Mouse (Mus musculus): Measurements from ENCODE around the gene Slc38a4. TPM values are rescaled to one million over a fixed set of nuclear protein-coding genes. Genes with fewer than 3 reads are reported as not detected.
A peak's percentile ranks its signal among the peaks of the same experiment; 100 is the strongest.

The Slc38a4 gene
- polyA plus RNA-seq, 1 experiment from 2014 or later, result 20.9 TPM

DNA sequence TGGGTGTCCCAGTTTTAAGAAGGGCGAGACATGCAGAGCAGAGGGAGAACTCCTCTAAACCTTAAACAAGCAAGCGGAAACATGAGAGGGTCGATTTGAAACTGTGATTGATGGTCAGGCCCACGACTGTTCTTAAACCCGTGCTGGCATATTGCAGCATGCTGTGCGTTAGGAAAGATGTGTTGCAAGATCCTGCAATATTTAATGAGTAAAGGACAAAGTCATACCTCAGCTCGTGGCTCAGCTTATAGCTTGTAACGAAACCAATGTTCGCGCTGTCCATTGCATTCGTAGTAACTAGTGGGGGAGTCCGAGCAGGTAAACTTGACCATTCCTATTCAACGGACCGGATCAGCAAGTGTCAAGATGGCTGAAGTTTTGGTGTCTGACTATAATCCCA is 4.3 kb upstream of the Slc38a4 start:
- Histone ChIP-seq H3K9ac (ENCODE audit: low read length) (no peak overlapping the region), H3K27me3 (ENCODE audit: control insufficient read depth, insufficient read depth, low read length) (0 out of 2 replicates have a peak, but pooled peaks cover 2% of the 10 kb centered on the region), H3K27ac (ENCODE audit: low read depth, low read length) (no peak overlapping the region), H3K4me2 (no peak overlapping the region), H3K9me3 (ENCODE audit: control insufficient read depth, low read length) (peaks cover 3% of the 10 kb centered on the region), H3K4me1 (ENCODE audit: control insufficient read depth, insufficient read depth, low read length) (no peaks in the 10 kb centered on the region), H3K4me3 (ENCODE audit: low read depth, low read length) (no peak overlapping the region), H3K36me3 (ENCODE audit: control insufficient read depth, insufficient read depth, low read length) (no peaks in the 10 kb centered on the region)
- WGBS, result 92% methylated on average over 14 of the region's 14 CpGs
- ATAC-seq (ENCODE audit: low FRiP score) (no peak), DNase-seq (ENCODE audit: low spot score, missing footprints) (no peak)

DNA sequence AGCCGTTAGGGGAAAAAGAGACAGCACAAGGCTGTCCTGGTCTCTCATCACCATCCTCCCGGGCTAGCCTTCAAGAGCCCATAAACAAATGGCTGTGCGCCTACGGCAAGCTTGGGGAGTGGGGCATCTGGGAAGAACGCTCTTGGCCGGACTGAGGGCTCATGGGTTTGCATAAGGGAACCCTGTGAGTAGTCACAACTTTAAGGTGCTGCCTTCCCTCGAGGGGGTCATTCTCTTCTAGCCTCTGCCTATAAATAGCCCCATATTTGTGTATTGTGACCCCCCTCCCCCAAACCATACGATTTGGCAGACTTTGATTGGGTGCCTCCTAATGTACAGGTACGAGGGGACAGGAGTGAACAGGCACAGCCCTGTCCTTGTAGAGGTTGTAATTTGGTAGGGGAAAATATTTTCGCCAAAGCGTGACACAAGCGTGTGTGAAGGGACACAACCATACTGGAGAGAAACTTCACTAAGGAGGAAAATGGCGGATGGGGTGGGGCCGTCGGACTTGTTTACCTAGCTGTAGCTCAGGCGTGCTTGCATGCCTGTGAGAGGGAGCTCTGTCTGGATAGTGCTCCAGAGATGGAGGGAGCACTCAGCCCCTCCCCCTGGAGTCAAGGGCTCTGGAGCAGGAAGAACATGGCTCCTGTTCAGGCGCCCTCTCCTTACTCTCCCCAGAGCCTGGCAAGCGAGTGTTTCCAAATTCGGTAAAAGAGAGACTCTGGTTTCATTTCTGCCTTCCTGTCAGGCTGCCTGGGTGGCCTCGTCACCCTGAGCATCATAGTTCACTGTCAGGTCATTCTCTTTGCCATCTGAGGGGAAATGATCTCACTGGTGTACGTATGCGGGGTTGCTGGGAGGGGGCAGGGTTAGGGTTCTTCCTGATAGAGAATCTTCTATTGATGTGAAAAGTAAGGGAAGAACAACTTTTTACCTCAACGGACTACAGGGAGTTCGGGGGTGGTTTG is 3.6 kb upstream of the Slc38a4 start:
- 89% methylated on average over 24 of the region's 24 CpGs for WGBS
- H3K27me3 ChIP-seq (ENCODE audit: control insufficient read depth, insufficient read depth, low read length), result 0 out of 2 replicates have a peak, but pooled peaks cover 2% of the 10 kb centered on the region
- no peak for ATAC-seq (ENCODE audit: low FRiP score)
- no peak overlapping the region for H3K4me3 ChIP-seq (ENCODE audit: low read depth, low read length)
- H3K4me2 ChIP-seq, result no peak overlapping the region
- peaks cover 8% of the 10 kb centered on the region for H3K9me3 ChIP-seq (ENCODE audit: control insufficient read depth, low read length)
- H3K4me1 ChIP-seq (ENCODE audit: control insufficient read depth, insufficient read depth, low read length), result no peaks in the 10 kb centered on the region
- no peak overlapping the region for H3K27ac ChIP-seq (ENCODE audit: low read depth, low read length)
- no peak overlapping the region for H3K9ac ChIP-seq (ENCODE audit: low read length)
- DNase-seq (ENCODE audit: low spot score, missing footprints), result peak; percentile 73
- no peaks in the 10 kb centered on the region for H3K36me3 ChIP-seq (ENCODE audit: control insufficient read depth, insufficient read depth, low read length)

DNA sequence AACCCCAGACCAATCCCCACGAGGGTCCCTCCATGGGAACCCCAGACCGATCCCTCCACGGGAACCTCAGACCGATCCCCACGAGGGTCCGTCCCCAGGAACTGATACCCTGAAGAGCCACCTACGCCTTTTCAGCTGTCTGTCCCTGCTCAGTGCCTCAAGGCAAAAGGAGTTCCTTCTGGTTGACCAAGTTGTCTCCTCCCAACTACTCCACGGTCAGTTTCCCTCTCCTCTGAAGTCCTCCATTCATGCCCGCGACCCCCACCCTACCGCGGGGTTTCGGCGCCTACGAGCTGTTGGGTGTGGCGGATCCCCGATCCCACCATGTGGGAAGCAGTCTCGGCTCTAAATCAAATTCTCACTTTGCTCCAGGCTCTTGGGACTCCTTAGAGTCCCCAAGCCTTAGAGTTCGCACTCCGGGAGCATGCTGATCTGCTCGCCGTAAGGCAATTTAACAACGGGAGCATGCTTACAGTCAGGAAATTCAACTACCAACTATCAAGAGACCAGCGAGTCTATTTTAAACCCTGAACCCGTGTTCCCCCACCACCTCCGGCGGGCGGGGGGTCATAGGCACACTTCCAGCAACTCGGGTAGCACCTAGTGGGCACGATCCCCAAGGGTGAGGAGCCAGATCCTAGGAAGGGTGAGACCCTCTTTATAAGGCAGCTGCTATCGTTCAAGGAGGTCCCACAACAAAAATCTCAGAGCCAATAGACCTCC is 828 bp downstream of the Slc38a4 start:
- ATAC-seq (ENCODE audit: low FRiP score), result no peak
- H3K36me3 ChIP-seq (ENCODE audit: control insufficient read depth, insufficient read depth, low read length), result no peaks in the 10 kb centered on the region
- H3K27me3 ChIP-seq (ENCODE audit: control insufficient read depth, insufficient read depth, low read length), result 0 out of 2 replicates have a peak, but pooled peaks cover 2% of the 10 kb centered on the region
- 37% methylated on average over 31 of the region's 31 CpGs for WGBS
- H3K4me2 ChIP-seq, result peak overlapping the region; percentile 53
- peaks cover 8% of the 10 kb centered on the region for H3K9me3 ChIP-seq (ENCODE audit: control insufficient read depth, low read length)
- H3K9ac ChIP-seq (ENCODE audit: low read length), result peak overlapping the region; percentile 27
- no peak overlapping the region for H3K27ac ChIP-seq (ENCODE audit: low read depth, low read length)
- H3K4me1 ChIP-seq (ENCODE audit: control insufficient read depth, insufficient read depth, low read length), result no peaks in the 10 kb centered on the region
- H3K4me3 ChIP-seq (ENCODE audit: low read depth, low read length), result peak overlapping the region; percentile 31
- DNase-seq (ENCODE audit: low spot score, missing footprints), result peak; percentile 91

DNA sequence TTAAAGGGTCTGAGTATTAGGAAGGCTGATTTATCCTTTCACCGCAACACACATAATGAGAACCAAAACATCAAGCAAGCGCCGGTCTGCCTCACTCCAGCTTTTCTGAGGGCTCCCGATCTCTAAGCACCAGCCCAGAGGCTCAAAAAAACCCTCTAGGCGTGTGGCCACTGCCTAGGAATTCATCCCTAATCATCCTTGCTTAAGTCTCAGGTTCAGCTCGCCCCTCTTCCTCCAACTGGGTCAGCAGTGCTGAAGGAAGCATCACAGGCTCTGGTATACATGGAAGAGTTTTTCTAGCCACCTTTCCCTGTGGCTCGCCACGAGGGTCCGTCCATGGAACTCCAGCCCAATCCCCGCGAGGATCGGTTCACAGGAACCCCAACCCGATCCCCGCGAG is 1.6 kb downstream of the Slc38a4 start:
- no peak overlapping the region for H3K27ac ChIP-seq (ENCODE audit: low read depth, low read length)
- ATAC-seq (ENCODE audit: low FRiP score) (no peak), DNase-seq (ENCODE audit: low spot score, missing footprints) (peak; percentile 85)
- whole genome bisulfite sequencing, result 45% methylated on average over 15 of the region's 15 CpGs
- H3K4me3 ChIP-seq (ENCODE audit: low read depth, low read length), result peak overlapping the region; percentile 31
- no peak overlapping the region; the same call in 1 of the 2 replicates for H3K9ac ChIP-seq (ENCODE audit: low read length)
- no peaks in the 10 kb centered on the region for H3K4me1 ChIP-seq (ENCODE audit: control insufficient read depth, insufficient read depth, low read length)
- H3K9me3 ChIP-seq (ENCODE audit: control insufficient read depth, low read length), result peaks cover 8% of the 10 kb centered on the region
- peak overlapping the region; percentile 53 for H3K4me2 ChIP-seq
- H3K36me3 ChIP-seq (ENCODE audit: control insufficient read depth, insufficient read depth, low read length), result no peaks in the 10 kb centered on the region
- 0 out of 2 replicates have a peak, but pooled peaks cover 2% of the 10 kb centered on the region for H3K27me3 ChIP-seq (ENCODE audit: control insufficient read depth, insufficient read depth, low read length)

DNA sequence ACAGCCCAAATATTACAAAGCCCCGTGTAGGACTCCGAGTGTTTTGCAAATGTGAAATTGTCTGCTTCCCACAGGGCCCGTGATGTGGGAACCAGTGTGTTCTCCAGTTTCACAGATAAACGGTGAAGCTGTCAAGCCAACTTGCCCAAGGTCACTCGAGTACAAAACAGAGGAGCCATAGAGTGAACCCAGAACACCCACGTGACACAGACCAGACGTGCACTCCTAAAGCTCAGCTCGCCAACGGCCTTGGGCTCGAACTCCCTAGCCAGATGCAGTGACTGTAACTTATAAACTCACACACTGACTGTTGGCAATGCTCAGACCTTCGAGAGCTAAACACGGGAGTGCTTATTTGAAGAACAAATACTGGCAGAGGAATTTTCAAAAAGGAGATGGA is 5.3 kb downstream of the Slc38a4 start:
- H3K4me2 ChIP-seq, result no peak overlapping the region
- H3K9ac ChIP-seq (ENCODE audit: low read length), result no peak overlapping the region
- DNase-seq (ENCODE audit: low spot score, missing footprints), result no peak
- no peak overlapping the region for H3K27ac ChIP-seq (ENCODE audit: low read depth, low read length)
- peaks cover 8% of the 10 kb centered on the region for H3K9me3 ChIP-seq (ENCODE audit: control insufficient read depth, low read length)
- no peak overlapping the region for H3K4me3 ChIP-seq (ENCODE audit: low read depth, low read length)
- no peak for ATAC-seq (ENCODE audit: low FRiP score)
- H3K4me1 ChIP-seq (ENCODE audit: control insufficient read depth, insufficient read depth, low read length), result no peaks in the 10 kb centered on the region
- H3K27me3 ChIP-seq (ENCODE audit: control insufficient read depth, insufficient read depth, low read length), result 0 out of 2 replicates have a peak, but pooled peaks cover 2% of the 10 kb centered on the region
- no peaks in the 10 kb centered on the region for H3K36me3 ChIP-seq (ENCODE audit: control insufficient read depth, insufficient read depth, low read length)
- 77% methylated on average over 12 of the region's 12 CpGs for WGBS

DNA sequence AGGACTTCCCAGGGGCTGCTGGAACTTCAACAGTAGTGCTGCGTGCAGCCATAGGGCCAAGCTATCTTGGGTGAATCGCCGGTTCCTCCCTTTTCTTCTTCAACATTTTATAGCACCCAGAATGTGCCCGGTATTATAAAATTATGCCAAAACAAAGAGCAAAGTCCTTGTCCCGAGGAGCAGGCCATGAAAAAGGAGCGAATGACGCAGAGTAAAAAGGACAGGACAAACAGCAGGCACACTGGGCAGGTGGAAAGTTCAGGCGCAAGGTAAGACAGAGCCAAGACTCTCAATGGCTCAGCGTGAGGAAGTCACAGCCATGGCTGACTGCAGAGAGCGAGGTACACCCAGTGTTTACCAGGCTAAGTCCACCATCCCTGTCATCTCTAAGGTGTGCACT is 5.7 kb downstream of the Slc38a4 start:
- no peak for DNase-seq (ENCODE audit: low spot score, missing footprints)
- 66% methylated on average over 10 of the region's 10 CpGs for WGBS
- H3K27me3 ChIP-seq (ENCODE audit: control insufficient read depth, insufficient read depth, low read length), result no peaks in the 10 kb centered on the region
- no peak overlapping the region for H3K27ac ChIP-seq (ENCODE audit: low read depth, low read length)
- no peak overlapping the region for H3K9ac ChIP-seq (ENCODE audit: low read length)
- no peak for ATAC-seq (ENCODE audit: low FRiP score)
- no peak overlapping the region for H3K4me2 ChIP-seq
- no peaks in the 10 kb centered on the region for H3K4me1 ChIP-seq (ENCODE audit: control insufficient read depth, insufficient read depth, low read length)
- H3K9me3 ChIP-seq (ENCODE audit: control insufficient read depth, low read length), result peaks cover 4% of the 10 kb centered on the region
- no peak overlapping the region for H3K4me3 ChIP-seq (ENCODE audit: low read depth, low read length)
- no peaks in the 10 kb centered on the region for H3K36me3 ChIP-seq (ENCODE audit: control insufficient read depth, insufficient read depth, low read length)

DNA sequence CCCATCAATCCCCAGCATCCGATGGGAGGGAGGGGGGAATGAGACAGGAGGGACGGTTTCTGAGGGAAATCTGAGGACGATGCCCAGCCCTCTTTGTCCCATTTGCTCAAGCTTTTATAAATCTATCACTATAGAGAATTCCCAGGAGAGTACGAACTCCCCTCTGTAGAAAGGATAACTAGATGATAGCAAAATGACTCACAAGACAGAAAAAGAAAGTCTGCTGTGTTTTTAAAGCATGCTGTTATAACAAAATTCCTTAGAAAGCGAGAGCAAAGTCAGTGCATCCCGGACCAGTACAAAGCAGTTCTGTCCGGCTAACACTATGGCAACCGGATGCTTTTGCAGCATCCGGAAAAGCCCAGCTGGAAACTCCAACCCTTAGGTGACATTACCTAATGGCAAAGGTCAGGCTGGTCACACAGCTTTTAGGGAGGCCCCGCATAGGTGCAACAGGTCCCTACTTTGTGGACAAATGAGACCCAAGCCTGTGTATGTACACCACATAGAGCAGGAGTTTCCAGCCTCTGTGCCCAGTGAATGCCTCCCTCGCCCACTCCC is 6.4 kb downstream of the Slc38a4 start:
- no peak overlapping the region for H3K9ac ChIP-seq (ENCODE audit: low read length)
- no peak overlapping the region for H3K4me2 ChIP-seq
- no peak overlapping the region for H3K27ac ChIP-seq (ENCODE audit: low read depth, low read length)
- H3K4me1 ChIP-seq (ENCODE audit: control insufficient read depth, insufficient read depth, low read length), result no peaks in the 10 kb centered on the region
- WGBS, result 73% methylated on average over 11 of the region's 11 CpGs
- ATAC-seq (ENCODE audit: low FRiP score) (no peak), DNase-seq (ENCODE audit: low spot score, missing footprints) (no peak)
- no peaks in the 10 kb centered on the region for H3K9me3 ChIP-seq (ENCODE audit: control insufficient read depth, low read length)
- H3K27me3 ChIP-seq (ENCODE audit: control insufficient read depth, insufficient read depth, low read length), result no peaks in the 10 kb centered on the region
- no peak overlapping the region for H3K4me3 ChIP-seq (ENCODE audit: low read depth, low read length)
- no peaks in the 10 kb centered on the region for H3K36me3 ChIP-seq (ENCODE audit: control insufficient read depth, insufficient read depth, low read length)

DNA sequence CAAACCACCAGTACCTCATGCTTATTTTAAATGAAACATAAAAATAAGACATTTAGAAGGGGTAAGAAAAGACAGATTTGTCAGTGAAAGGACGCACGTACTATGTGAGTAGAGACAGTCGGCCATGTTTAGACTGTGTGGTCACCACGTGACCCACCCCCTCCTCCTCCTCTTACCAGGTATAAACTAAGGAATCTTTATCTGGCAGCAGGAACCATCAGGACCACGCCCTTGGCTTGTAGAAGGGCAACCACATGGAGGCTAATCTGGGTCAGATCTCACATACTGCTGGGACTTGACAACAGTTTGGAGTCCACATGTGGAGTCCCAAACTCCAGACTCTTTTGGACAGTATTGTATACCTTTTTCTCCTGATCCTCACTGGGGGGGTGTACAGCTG is 7.5 kb downstream of the Slc38a4 start:
- 82% methylated on average over 5 of the region's 5 CpGs for WGBS
- Histone ChIP-seq H3K27me3 (ENCODE audit: control insufficient read depth, insufficient read depth, low read length) (no peaks in the 10 kb centered on the region), H3K27ac (ENCODE audit: low read depth, low read length) (no peak overlapping the region)

More for the DNA sequence above, 7.5 kb downstream of the Slc38a4 start:
- H3K36me3 ChIP-seq (ENCODE audit: control insufficient read depth, insufficient read depth, low read length), result no peaks in the 10 kb centered on the region
- ATAC-seq (ENCODE audit: low FRiP score) (no peak), DNase-seq (ENCODE audit: low spot score, missing footprints) (no peak)
- H3K9me3 ChIP-seq (ENCODE audit: control insufficient read depth, low read length), result no peaks in the 10 kb centered on the region
- no peak overlapping the region for H3K9ac ChIP-seq (ENCODE audit: low read length)
- no peak overlapping the region for H3K4me3 ChIP-seq (ENCODE audit: low read depth, low read length)
- H3K4me1 ChIP-seq (ENCODE audit: control insufficient read depth, insufficient read depth, low read length), result no peaks in the 10 kb centered on the region
- no peak overlapping the region for H3K4me2 ChIP-seq

Measured in midbrain, embryonic 11.5 days (tissue).